Mouse (Mus musculus): ENCODE measurements around the gene Wnt9a.

The Wnt9a gene

DNA sequence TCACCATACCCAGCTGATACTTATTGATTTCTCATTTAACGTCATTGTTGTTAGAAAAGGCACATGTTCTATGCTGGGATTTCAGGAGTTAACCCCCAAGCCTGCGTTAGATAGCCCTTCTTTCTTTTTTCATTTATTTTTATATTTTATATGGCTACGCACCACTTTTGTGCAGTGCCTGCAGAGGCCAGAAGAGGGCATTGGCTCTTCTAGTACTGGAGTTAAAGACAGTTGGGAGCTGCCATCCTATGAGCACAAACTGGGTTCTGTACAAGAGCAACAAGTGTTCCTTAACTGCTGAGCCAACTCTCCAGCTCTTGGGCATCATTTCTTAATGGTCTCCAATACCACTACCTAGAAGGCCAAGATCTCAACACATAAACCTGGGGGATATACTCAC is 6.5 kb upstream of the Wnt9a start:
- in situ Hi-C loops (cut with MboI; ENCODE audit: low pct_unique_long_range_greater_than_20kb in 1 of 2, low sequenced_read_pairs in 2 of 2, unreplicated experiment in 1 of 2): loop anchor here (5.0 kb wide), 1 partner anchor 182 kb away; no protein-coding TSS in a partner anchor

DNA sequence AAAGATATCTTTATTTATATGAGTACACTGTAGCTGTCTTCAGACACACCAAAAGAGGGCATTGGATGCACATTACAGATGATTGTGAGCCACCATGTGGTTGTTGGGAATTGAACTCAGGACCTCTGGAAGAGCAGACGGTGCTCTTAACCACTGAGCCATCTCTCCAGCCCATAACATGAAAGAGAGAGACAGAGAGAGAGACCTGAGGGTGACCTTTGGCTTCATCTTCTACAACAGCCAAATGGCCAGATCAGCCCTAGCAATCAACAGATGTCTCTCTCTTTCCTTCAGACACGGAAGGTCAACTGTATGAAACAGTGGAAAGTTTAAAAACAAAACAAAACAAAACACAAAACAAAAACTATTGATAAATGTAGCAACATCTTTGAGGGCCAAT is 5.7 kb upstream of the Wnt9a start:
- in situ Hi-C loops (cut with MboI; ENCODE audit: low pct_unique_long_range_greater_than_20kb in 1 of 2, low sequenced_read_pairs in 2 of 2, unreplicated experiment in 1 of 2): loop anchor here (5.0 kb wide), 1 partner anchor 181 kb away; no protein-coding TSS in a partner anchor

DNA sequence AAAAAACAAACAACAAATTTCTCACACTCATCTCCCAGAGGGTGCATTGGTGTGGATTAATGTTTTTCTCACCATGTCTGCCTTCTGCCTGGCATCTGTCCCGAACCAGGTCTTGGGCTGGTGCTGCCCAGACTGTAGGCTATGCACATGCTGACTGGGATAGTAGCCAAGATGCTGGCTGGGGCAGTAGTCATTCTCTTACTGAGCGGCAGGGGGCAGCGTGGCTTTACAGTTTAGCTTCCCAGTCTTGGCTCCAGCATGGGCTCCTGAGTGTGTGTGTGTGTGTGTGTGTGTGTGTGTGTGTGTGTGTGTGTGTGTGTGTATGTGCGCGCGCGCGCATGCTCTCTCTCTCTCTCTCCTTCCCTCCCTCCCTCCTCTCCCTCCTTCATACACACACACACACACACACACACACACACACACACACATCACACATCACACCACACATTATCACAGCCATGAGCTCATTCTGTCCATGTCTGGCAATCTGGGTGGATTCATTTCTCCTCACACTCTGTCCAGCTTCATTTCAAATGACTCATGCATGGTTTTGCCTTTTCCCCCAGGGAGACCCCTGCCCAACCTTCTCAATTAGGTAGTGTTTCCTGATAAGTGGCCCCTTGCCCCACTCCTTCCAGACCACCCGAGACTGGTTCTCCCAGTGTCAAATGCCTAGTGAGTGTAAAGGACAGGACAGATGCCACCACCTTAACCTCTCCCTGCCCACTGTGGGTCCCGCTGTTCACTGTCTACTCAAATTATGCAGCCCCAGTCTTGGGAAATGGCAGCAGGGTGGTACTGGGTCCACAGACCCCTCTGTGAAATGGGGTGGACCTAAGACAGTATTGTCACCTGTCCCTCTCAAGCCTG is 3.8 kb upstream of the Wnt9a start:
- in situ Hi-C loops (cut with MboI; ENCODE audit: low pct_unique_long_range_greater_than_20kb in 1 of 2, low sequenced_read_pairs in 2 of 2, unreplicated experiment in 1 of 2): loop anchor here (5.0 kb wide), 1 partner anchor 179 kb away; no protein-coding TSS in a partner anchor

- in situ Hi-C loops (cut with MboI; ENCODE audit: low pct_unique_long_range_greater_than_20kb in 1 of 2, low sequenced_read_pairs in 2 of 2, unreplicated experiment in 1 of 2): no loop called here
These were observed 1.5 kb upstream of the Wnt9a start for GRCm38 (mm10) chr11:59305008-59305820.

GRCm38 (mm10) chr11:59305821-59306215 is 910 bp upstream of the Wnt9a start:
- in situ Hi-C loops (cut with MboI; ENCODE audit: low pct_unique_long_range_greater_than_20kb in 1 of 2, low sequenced_read_pairs in 2 of 2, unreplicated experiment in 1 of 2): no loop called here

DNA sequence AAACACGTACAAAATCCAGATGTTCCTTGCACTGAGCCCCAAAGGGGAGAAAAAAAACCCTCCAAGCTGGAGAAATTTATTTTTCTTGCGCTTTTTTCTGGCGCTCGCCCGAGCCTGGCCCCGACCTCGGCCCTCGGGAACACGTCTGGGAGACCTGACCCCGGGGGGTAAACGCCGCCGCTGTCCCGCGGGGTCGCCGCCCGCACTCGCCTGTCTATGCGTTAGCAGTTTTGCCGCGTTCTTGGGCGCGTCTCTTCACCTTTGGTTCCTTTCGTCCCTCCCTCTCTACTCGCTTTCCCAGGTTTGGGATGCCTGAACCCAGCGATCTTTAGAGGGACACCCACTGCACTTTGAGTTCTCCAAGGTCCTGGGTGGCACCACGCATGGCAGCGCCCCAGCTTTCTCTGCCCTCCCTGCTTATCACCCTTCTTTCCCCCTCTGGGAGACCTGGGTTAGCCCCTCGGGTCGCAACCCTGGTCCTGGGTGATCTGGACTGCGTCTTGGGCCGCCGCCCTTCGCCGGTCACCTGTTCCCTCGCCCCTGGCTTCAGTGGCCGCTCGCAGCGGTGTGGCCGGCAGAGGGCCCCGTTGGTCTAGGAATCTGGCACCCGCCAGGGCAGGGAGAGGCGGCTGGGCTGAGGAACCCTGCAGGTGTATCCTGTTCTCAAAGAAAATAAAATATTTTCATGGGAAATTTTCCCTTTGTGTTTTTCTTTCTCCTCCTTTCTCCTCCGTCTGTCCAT is 865 bp downstream of the Wnt9a start:
- in situ Hi-C loops (cut with MboI; ENCODE audit: low pct_unique_long_range_greater_than_20kb in 1 of 2, low sequenced_read_pairs in 2 of 2, unreplicated experiment in 1 of 2): no loop called here

GRCm38 (mm10) chr11:59308164-59308542 is 1.4 kb downstream of the Wnt9a start:
- in situ Hi-C loops (cut with MboI; ENCODE audit: low pct_unique_long_range_greater_than_20kb in 1 of 2, low sequenced_read_pairs in 2 of 2, unreplicated experiment in 1 of 2): no loop called here

DNA sequence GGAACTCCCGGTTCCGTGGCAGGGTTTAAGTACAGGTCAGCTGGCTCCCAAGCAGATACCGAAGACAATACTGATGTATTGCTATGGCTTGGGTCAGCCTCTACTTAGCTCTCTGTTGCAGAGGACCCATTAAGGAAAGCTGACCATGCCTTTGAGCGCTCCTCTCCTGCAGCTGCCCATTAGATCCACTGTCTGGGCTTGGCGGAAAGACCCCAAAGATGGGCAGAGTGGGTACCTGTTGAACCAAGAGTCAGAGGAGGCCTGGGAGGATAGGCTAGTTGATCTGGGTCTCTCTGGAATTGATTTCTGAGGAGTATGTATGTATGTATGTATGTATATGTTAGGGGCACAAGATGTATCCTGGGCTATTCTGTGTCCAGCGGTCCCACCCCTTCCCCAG is 1.9 kb downstream of the Wnt9a start:
- in situ Hi-C loops (cut with MboI; ENCODE audit: low pct_unique_long_range_greater_than_20kb in 1 of 2, low sequenced_read_pairs in 2 of 2, unreplicated experiment in 1 of 2): no loop called here

GRCm38 (mm10) chr11:59309106-59309805 is 2.5 kb downstream of the Wnt9a start:
- in situ Hi-C loops (cut with MboI; ENCODE audit: low pct_unique_long_range_greater_than_20kb in 1 of 2, low sequenced_read_pairs in 2 of 2, unreplicated experiment in 1 of 2): no loop called here

- in situ Hi-C loops (cut with MboI; ENCODE audit: low pct_unique_long_range_greater_than_20kb in 1 of 2, low sequenced_read_pairs in 2 of 2, unreplicated experiment in 1 of 2): no loop called here
These were observed 3.2 kb downstream of the Wnt9a start for GRCm38 (mm10) chr11:59309976-59310375.

DNA sequence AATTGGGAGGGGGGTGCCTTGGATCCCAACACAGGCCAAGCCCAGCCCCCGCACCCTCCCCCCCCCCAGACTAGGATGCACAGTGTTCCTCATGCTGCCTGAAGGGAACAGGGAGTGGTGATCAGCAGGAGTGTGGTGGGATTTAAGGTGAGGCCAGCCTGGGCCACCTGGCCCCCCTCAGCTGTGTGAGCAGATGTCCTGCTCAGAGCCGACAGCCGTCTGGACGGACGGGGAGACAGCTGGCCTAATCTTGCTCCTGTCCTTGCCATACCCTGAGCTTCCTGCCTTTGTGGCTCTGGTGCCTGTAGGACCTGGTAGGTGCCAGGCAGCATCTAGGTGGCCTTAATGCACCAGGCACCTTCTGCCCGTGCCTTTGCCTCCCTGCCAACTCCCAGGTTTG is 5.3 kb downstream of the Wnt9a start:
- in situ Hi-C loops (cut with MboI; ENCODE audit: low pct_unique_long_range_greater_than_20kb in 1 of 2, low sequenced_read_pairs in 2 of 2, unreplicated experiment in 1 of 2): no loop called here

DNA sequence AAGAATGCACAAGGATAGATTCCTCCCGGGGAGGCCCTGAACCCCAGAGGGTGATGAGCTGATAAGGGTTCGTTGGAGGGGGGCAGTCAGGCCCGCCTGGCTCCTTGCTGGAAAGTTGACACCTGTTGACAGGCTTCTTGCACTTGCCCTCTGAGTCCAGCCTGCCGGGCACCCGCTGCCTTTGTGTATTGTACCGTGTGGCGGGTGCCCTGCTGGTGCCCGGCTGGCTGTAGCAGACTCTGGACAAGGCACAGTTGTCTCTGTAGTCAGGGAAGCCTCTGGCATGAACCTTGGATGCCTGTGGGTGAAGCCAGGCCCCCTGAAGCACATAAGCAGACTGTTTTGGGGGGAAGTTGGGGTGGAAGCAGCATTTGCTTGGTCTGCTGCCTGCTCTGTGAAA is 5.8 kb downstream of the Wnt9a start:
- in situ Hi-C loops (cut with MboI; ENCODE audit: low pct_unique_long_range_greater_than_20kb in 1 of 2, low sequenced_read_pairs in 2 of 2, unreplicated experiment in 1 of 2): no loop called here

DNA sequence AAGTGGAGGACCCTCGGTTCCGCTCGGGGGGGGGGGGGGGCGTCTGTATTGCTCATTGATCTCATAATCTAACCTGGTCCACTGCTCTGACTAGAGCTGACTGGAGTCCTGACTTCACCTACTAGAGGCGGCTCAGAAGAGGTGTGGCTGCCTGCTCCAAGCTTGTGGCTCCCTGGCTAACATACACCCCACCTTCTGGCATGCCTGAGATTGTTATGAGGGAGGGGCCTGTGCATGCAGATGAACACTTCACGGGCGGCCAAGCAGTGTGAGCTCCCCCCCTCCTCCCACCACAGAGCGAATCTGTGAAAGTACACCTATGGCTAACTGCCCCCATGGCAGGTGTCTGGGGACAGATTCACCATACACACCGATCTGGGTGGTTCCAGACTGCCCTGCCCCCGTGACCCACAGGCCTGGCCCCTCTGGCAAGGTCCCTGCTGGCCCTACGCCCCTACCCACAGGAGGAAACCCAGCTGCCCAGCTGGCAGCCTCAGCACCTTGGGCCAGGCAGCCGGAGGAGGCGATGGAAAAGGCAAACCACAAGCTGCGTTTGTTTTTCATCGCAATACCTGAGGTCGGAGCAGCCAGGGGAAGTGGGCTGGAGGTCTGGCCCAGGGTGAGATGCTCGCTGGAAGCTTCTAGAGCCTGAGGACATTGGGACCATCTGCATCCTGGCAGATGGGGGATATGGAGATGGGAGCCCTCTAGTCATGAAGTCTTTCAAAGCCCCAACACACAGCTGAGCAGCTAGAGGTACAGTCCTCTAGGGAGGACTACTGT is 6.5 kb downstream of the Wnt9a start:
- in situ Hi-C loops (cut with MboI; ENCODE audit: low pct_unique_long_range_greater_than_20kb in 1 of 2, low sequenced_read_pairs in 2 of 2, unreplicated experiment in 1 of 2): no loop called here

DNA sequence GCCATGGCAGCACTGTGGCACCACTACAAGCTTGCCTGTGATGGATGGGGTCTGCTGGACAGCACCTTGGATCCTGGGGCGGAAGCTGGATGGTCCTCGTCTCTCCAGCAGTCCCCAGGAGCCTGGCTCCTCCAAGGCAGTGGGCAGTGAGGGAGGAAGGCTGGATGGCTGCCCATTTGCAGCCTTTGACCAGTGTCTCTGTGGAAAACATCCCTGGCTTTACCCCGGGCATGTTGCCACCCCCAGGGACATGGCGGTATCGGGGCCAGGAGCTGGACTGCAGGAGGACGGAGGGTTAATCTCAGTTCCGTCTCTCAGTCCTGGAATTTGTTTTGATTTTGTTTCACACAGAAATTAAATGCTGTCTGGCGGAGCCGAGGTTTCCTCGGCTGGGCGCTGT is 7.2 kb downstream of the Wnt9a start:
- in situ Hi-C loops (cut with MboI; ENCODE audit: low pct_unique_long_range_greater_than_20kb in 1 of 2, low sequenced_read_pairs in 2 of 2, unreplicated experiment in 1 of 2): no loop called here

GRCm38 (mm10) chr11:59316517-59316916 is 9.8 kb downstream of the Wnt9a start:
- in situ Hi-C loops (cut with MboI; ENCODE audit: low pct_unique_long_range_greater_than_20kb in 1 of 2, low sequenced_read_pairs in 2 of 2, unreplicated experiment in 1 of 2): no loop called here

GRCm38 (mm10) chr11:59322988-59323387 is 16.3 kb downstream of the Wnt9a start:
- in situ Hi-C loops (cut with MboI; ENCODE audit: low pct_unique_long_range_greater_than_20kb in 1 of 2, low sequenced_read_pairs in 2 of 2, unreplicated experiment in 1 of 2): no loop called here

DNA sequence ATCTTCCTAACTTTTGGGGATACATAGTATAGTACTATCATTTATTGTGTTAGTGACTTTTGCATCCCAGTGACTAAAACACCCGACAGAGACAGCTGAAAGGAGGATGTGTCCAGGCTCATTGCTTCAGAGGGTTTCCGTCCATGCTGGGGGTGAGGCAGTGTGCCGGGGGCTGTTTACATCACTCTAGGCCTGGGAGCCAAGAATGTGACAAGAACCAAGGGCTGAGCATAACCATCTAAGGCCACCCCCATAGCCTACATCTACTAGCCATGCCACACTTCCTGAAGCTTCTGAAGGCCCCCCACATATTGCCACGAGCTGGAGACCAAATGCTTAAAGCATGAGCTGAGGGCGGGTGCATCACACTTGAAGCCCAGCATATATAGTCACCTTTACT is 18.0 kb downstream of the Wnt9a start:
- in situ Hi-C loops (cut with MboI; ENCODE audit: low pct_unique_long_range_greater_than_20kb in 1 of 2, low sequenced_read_pairs in 2 of 2, unreplicated experiment in 1 of 2): no loop called here

GRCm38 (mm10) chr11:59327625-59328024 is 20.9 kb downstream of the Wnt9a start:
- in situ Hi-C loops (cut with MboI; ENCODE audit: low pct_unique_long_range_greater_than_20kb in 1 of 2, low sequenced_read_pairs in 2 of 2, unreplicated experiment in 1 of 2): no loop called here

Measured in mouse embryonic stem cell (cell line).